ENCODE assay signal across 10 mouse cellular contexts in genomic region chr9:64790673-64791660, GRCm38 (mm10). TPM values are rescaled to one million over a fixed set of nuclear protein-coding genes. Genes with fewer than 3 reads are reported as not detected.
A peak's percentile ranks its signal among the peaks of the same experiment; 100 is the strongest.
DNase-seq lines count a peak whose midpoint lies in the region; ATAC-seq lines count a peak whose summit lies in the region.
"Had no signal": no experiment of that assay in that cellular context is flagged by ENCODE, and none has a peak within 500 bp of the region (broad histone marks: within the 10 kb centered on the region; RNA-seq: fewer than 3 reads in every experiment).

No protein-coding gene starts in this region.

- H3K9me3 ChIP-seq in midbrain, embryonic 14.5 days (ENCODE audit: control insufficient read depth, low read length): no peaks in the 10 kb centered on the region
- H3K9me3 ChIP-seq in midbrain, embryonic 10.5 days (replicated peaks): no peaks in the 10 kb centered on the region
- H3K9me3 ChIP-seq in liver, embryonic 15.5 days (replicated peaks): no peaks in the 10 kb centered on the region
- H3K9me3 ChIP-seq in forebrain, embryonic 12.5 days: no peaks in the 10 kb centered on the region
- H3K9me3 ChIP-seq: neural tube, embryonic 12.5 days had no signal

- no peak overlapping the region for H3K4me3 ChIP-seq in midbrain, embryonic 14.5 days (replicated peaks; ENCODE audit: low read depth, low read length)
- no peak overlapping the region for H3K4me3 ChIP-seq in midbrain, embryonic 10.5 days
- H3K4me3 ChIP-seq in liver, embryonic 15.5 days (replicated peaks): no peak overlapping the region
- no peak overlapping the region for H3K4me3 ChIP-seq in forebrain, embryonic 12.5 days (replicated peaks)
- H3K4me3 ChIP-seq: neural tube, embryonic 12.5 days had no signal

- no peak overlapping the region for H3K4me2 ChIP-seq in midbrain, embryonic 14.5 days (ENCODE audit: low read length)
- H3K4me2 ChIP-seq in liver, embryonic 15.5 days: 0 out of 2 replicates have a peak overlapping the region, but pooled peaks have one; percentile 4
- no peak overlapping the region for H3K4me2 ChIP-seq in forebrain, embryonic 12.5 days
- H3K4me2 ChIP-seq: neural tube, embryonic 12.5 days had no signal

- H3K4me1 ChIP-seq in midbrain, embryonic 14.5 days (ENCODE audit: control insufficient read depth, insufficient read depth, low read length): no peaks in the 10 kb centered on the region
- H3K4me1 ChIP-seq in midbrain, embryonic 10.5 days: no peaks in the 10 kb centered on the region
- peaks cover 76% of the 10 kb centered on the region for H3K4me1 ChIP-seq in liver, embryonic 15.5 days (replicated peaks)
- peaks cover 4% of the 10 kb centered on the region; the same call in 1 of the 2 replicates for H3K4me1 ChIP-seq in forebrain, embryonic 12.5 days
- H3K4me1 ChIP-seq: neural tube, embryonic 12.5 days had no signal

- H3K27ac ChIP-seq in midbrain, embryonic 14.5 days (replicated peaks; ENCODE audit: low read depth, low read length): no peak overlapping the region
- no peak overlapping the region for H3K27ac ChIP-seq in midbrain, embryonic 10.5 days (replicated peaks)
- peak overlapping the region; percentile 99 for H3K27ac ChIP-seq in liver, embryonic 15.5 days (replicated peaks)
- H3K27ac ChIP-seq in forebrain, embryonic 12.5 days: no peak overlapping the region
- H3K27ac ChIP-seq: neural tube, embryonic 12.5 days had no signal

- H3K27me3 ChIP-seq in midbrain, embryonic 14.5 days (ENCODE audit: control insufficient read depth, insufficient read depth, low read length): no peaks in the 10 kb centered on the region
- H3K27me3 ChIP-seq in midbrain, embryonic 10.5 days (ENCODE audit: low read depth, poor library complexity, severe bottlenecking): no peaks in the 10 kb centered on the region
- H3K27me3 ChIP-seq in liver, embryonic 15.5 days: no peaks in the 10 kb centered on the region
- H3K27me3 ChIP-seq in splenic B cell, adult 2 months (ENCODE audit: control insufficient read depth, insufficient read depth, low read length, poor library complexity, severe bottlenecking): no peaks in the 10 kb centered on the region
- no peaks in the 10 kb centered on the region for H3K27me3 ChIP-seq in forebrain, embryonic 12.5 days
- H3K27me3 ChIP-seq: neural tube, embryonic 12.5 days had no signal

- H3K9ac ChIP-seq in midbrain, embryonic 14.5 days (replicated peaks; ENCODE audit: low read length): no peak overlapping the region
- peak overlapping the region; percentile 4; the same call in 1 of the 2 replicates for H3K9ac ChIP-seq in liver, embryonic 15.5 days
- H3K9ac ChIP-seq in forebrain, embryonic 12.5 days: no peak overlapping the region
- H3K9ac ChIP-seq: neural tube, embryonic 12.5 days had no signal

- ATAC-seq in midbrain, embryonic 14.5 days (ENCODE audit: low FRiP score, low TSS enrichment): no peak
- ATAC-seq in liver, embryonic 15.5 days (ENCODE audit: insufficient read depth): no peak
- no peak for ATAC-seq in forebrain, embryonic 12.5 days (ENCODE audit: low FRiP score)

- peak; percentile 34 for DNase-seq in adrenal gland, adult 2 months
- no peak for DNase-seq in adrenal gland, postnatal 4 days (ENCODE audit: low spot score in 2 of 2)
- DNase-seq in midbrain, embryonic 14.5 days: peak; percentile 18
- no peak for DNase-seq in midbrain, embryonic 10.5 days (ENCODE audit: low spot score)
- DNase-seq in splenic B cell, adult 2 months (ENCODE audit: low read depth, low spot score): peak; percentile 85
- no peak for DNase-seq in right cerebral cortex, postnatal 10 days (ENCODE audit: low spot score in 2 of 2)
- DNase-seq: layer of hippocampus, postnatal 36 days had no signal

- WGBS in midbrain, embryonic 14.5 days: 90% methylated on average over 7 of the region's 7 CpGs
- 90% methylated on average over 7 of the region's 7 CpGs for WGBS in midbrain, embryonic 10.5 days
- 55% methylated on average over 7 of the region's 7 CpGs for WGBS in liver, embryonic 15.5 days (ENCODE audit: insufficient replicate concordance)
- 91% methylated on average over 7 of the region's 7 CpGs for WGBS in forebrain, embryonic 12.5 days

- no peaks in the 10 kb centered on the region for H3K36me3 ChIP-seq in midbrain, embryonic 14.5 days (ENCODE audit: control insufficient read depth, insufficient read depth, low read length)
- no peaks in the 10 kb centered on the region for H3K36me3 ChIP-seq in midbrain, embryonic 10.5 days
- H3K36me3 ChIP-seq in liver, embryonic 15.5 days (replicated peaks): no peaks in the 10 kb centered on the region
- H3K36me3 ChIP-seq in splenic B cell, adult 2 months (ENCODE audit: control insufficient read depth, insufficient read depth, low read length, poor library complexity, severe bottlenecking): no peaks in the 10 kb centered on the region
- no peaks in the 10 kb centered on the region for H3K36me3 ChIP-seq in forebrain, embryonic 12.5 days (replicated peaks)
- H3K36me3 ChIP-seq: neural tube, embryonic 12.5 days had no signal

RNA-seq across cellular contexts. Expression of gene Dennd4a, which starts 20.2 kb away (rescaled TPM):
- 10 to 100 TPM; 16.8 to 17.3 TPM for total RNA-seq in adrenal gland, adult 2 months (2021)
- polyA plus RNA-seq in adrenal gland, adult 2 months (2012; rRNA removed): 2.6 and 2.7 TPM in 2 replicates
- total RNA-seq in adrenal gland, postnatal 4 days (2021): 10 to 100 TPM; 19.5 to 21.8 TPM
- 12.8 and 14.1 TPM in 2 replicates for polyA plus RNA-seq in midbrain, embryonic 14.5 days (2014; fragmentation: Nextera tagmentation; extraction: Ambion mirVana)
- 6.7 and 8.1 TPM in 2 replicates for polyA plus RNA-seq in midbrain, embryonic 10.5 days (2016; fragmentation: Nextera tagmentation; extraction: Ambion mirVana)
- polyA plus RNA-seq in liver, embryonic 15.5 days (2015; fragmentation: Nextera tagmentation; extraction: Ambion mirVana): 34.2 and 41.6 TPM in 2 replicates
- polyA plus RNA-seq in forebrain, embryonic 12.5 days (2016; fragmentation: Nextera tagmentation; extraction: Ambion mirVana): 9.9 and 11.4 TPM in 2 replicates

RNA-seq across cellular contexts. Expression of gene Rab11a, which starts 53.4 kb away (rescaled TPM):
- 100 to 1,000 TPM; 230 to 291 TPM for total RNA-seq in adrenal gland, adult 2 months (2021)
- 60.7 and 74.6 TPM in 2 replicates for polyA plus RNA-seq in adrenal gland, adult 2 months (2012; rRNA removed)
- total RNA-seq in adrenal gland, postnatal 4 days (2021): 100 to 1,000 TPM; 304 to 332 TPM
- polyA plus RNA-seq in midbrain, embryonic 14.5 days (2014; fragmentation: Nextera tagmentation; extraction: Ambion mirVana): 446 and 467 TPM in 2 replicates
- polyA plus RNA-seq in midbrain, embryonic 10.5 days (2016; fragmentation: Nextera tagmentation; extraction: Ambion mirVana): 275 and 277 TPM in 2 replicates
- 192 and 214 TPM in 2 replicates for polyA plus RNA-seq in liver, embryonic 15.5 days (2015; fragmentation: Nextera tagmentation; extraction: Ambion mirVana)
- polyA plus RNA-seq in forebrain, embryonic 12.5 days (2016; fragmentation: Nextera tagmentation; extraction: Ambion mirVana): 259 and 279 TPM in 2 replicates

Comparison
In these comparisons a context has a peak if more than half of its experiments do, and no peak if none do; other contexts are left out.
1. DNase-seq: peak in adrenal gland, adult 2 months (single experiment), midbrain, embryonic 14.5 days (single experiment) and splenic B cell, adult 2 months (single experiment); none in adrenal gland, postnatal 4 days (0 of 2), midbrain, embryonic 10.5 days (single experiment) and right cerebral cortex, postnatal 10 days (0 of 2).